Mouse (Mus musculus) frontal cortex, postnatal 25 days (tissue): ENCODE results near the gene Cd247.

Experiments used
- DNase-seq, 2 experiments: peaks; one replicate each; pipeline ENCODE4 v3.0.0; 2022; ENCODE audit warnings: low spot score in 2 of 2

Cd247 gene

DNA sequence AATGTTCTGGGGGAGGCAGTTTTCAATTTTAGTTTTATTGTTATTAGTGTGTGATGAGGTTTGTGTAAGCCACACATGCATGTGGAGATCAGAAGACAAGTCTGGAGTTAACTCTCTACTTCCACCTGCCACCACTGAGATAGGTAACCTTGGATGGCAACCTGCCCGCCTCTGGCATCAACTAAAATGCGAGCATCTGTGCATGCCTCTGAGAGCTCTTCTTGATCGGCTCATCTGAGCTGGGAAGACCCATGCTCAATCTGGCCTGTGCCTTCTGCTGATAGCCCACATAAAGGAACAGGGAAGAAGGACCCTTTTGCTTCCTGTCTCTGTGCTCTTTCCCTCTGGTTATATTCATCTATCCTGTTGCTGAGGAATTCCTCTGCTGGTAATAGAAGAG lies 121.0 kb downstream of the Cd247 start:
- no peak for DNase-seq

DNA sequence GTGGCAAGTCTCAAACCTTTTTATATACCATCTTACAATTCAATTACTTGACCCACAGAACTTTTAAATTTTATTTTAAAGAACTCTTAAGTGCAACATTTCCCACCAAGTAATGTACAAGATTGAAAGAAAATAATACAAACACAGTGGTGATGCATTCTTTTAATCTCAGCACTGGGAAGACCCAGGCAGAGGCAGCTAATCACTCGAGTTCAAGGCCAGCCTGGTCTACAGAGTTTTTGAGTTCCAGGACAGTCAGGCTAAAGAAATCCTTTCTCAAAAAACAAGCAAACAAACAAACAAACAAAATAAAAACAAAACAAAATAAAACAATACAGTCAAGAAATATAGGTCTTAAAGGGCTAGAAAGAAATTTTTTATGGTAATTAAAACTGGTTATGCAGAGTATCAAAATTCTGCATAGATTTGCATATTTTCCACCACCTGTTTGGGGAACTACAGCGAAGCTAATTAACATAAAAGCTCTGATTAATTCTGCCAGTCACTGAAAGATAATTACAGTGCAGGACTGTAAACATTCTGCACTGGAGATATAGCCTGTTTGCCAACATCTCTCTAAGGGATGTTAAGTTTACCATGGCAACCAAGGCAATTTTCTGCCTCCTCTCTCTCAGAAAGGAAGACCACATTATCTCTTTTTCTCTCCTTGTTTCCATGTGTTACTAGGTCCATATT lies 125.4 kb downstream of the Cd247 start:
- DNase-seq, result no peak

GRCm38 (mm10) chr1:165914416-165914801 lies 125.9 kb downstream of the Cd247 start:
- DNase-seq, result no peak

- no peak for DNase-seq
Measured at GRCm38 (mm10) chr1:165921026-165921425, 132.5 kb downstream of the Cd247 start.

DNA sequence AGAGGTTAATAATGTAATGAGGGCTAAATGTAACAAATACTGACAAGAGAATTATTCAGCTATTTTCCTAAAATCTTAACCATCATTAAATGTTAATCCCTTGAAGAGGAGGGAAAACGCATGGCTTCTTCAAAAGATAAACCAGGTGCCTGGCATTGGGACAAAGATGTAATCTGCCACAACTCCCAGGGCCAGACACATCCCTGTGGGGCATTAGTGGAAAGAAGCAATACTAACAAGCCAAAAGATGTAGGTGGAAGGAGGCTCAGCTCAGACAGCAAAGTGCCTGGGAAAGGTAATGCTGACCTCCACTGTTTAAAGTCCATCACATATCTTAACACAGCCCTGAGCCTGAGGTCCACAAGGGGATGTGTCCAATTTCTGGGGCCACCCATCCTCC lies 134.0 kb downstream of the Cd247 start:
- no peak for DNase-seq

DNA sequence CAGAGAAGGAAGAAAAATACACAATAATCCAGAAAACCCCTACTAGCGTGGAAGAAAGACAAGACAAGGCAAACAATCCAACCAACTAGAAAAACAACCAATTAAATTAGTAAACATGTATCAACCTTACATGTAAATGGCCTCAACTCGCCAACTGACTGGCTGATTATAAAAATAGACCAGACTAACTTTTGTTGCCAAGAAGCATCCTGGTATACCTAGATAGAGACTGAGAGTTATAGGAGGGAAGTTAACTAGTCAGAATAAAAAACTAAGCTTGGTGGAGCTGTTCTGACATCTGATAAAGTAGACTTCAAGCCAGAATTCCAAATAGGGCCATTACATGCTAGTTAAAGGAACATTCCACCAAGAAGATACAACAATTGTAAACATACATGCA lies 136.7 kb downstream of the Cd247 start:
- no peak for DNase-seq
